Comparison of ENCODE assay signal across 8 mouse cellular contexts in the genomic region with DNA sequence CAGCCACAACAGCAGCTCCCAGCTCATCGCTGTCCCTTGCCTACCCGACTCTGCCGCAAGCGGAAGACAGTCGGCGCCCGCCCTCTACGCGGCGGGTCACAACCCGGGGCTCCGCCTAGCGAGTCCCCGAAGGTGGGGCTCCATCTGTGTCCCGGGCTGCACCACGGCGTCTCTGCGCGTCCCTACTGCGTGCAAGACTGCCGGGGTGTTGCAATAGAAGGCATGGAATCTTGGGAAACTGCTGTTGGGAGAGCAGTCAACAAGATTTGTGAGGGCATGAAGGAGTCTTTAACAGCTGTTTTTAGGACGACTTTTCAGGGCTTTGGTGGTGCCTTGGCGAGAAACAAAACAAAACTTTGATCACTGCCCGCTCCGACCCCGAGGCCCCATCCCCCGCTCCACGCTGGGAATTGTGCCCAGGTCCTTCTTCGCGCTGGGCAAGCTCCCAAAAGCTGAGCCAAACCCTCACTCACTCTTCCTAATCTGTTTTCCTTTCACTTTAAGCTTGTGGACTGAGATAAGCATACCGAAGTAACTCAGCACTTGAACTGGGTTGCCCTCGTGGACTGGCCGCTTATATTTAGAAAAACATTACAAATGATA. TPM values are rescaled to one million over a fixed set of nuclear protein-coding genes. Genes with fewer than 3 reads are reported as not detected.
DNase-seq lines count a peak whose midpoint lies in the region; ATAC-seq and TF ChIP-seq lines count a peak whose summit lies in the region.

A gene (minus strand): TSS at position 175 of the 603 bp plus-strand sequence.

- no peaks in the 10 kb centered on the region for H3K9me3 ChIP-seq in hindbrain, embryonic 11.5 days (ENCODE audit: control insufficient read depth, low read length)
- no peaks in the 10 kb centered on the region for H3K9me3 ChIP-seq in lung, postnatal 0 days (ENCODE audit: low read length)

- peak within 1 kb of the TSS; percentile 71 for H3K9ac ChIP-seq in hindbrain, embryonic 11.5 days (ENCODE audit: low read depth, low read length)
- peak within 1 kb of the TSS; percentile 50 for H3K9ac ChIP-seq in lung, postnatal 0 days (replicated peaks; ENCODE audit: low read depth)

- H3K4me1 ChIP-seq in hindbrain, embryonic 11.5 days (replicated peaks; ENCODE audit: control insufficient read depth, insufficient read depth, low read length): peaks cover 4% of the 10 kb centered on the region; the same call in 1 of the 2 replicates
- peaks cover 6% of the 10 kb centered on the region for H3K4me1 ChIP-seq in lung, postnatal 0 days (ENCODE audit: insufficient read depth, low read depth, low read length)

- no peak within 1 kb of the TSS for H3K27ac ChIP-seq in hindbrain, embryonic 11.5 days (ENCODE audit: low read depth, low read length)
- peak within 1 kb of the TSS; percentile 93 for H3K27ac ChIP-seq in lung, postnatal 0 days (ENCODE audit: low read length)

- TF ChIP-seq CTCF in lung, postnatal 0 days (IDR thresholded peaks at IDR 0.05): peak; percentile 68

- TF ChIP-seq EP300 in lung, postnatal 0 days (IDR thresholded peaks at IDR 0.05): peak; percentile 74

- peak; percentile 95 for DNase-seq in Muller cell, postnatal 12 days (ENCODE audit: inconsistent ontology term)
- DNase-seq in cerebellum, postnatal 10 days: peak; percentile 89 to 91
- DNase-seq in frontal cortex, postnatal 10 days (ENCODE audit: low spot score in 2 of 2): peak; percentile 65 to 78
- peak; percentile 73 for DNase-seq in hindbrain, embryonic 11.5 days (ENCODE audit: low spot score)
- DNase-seq in layer of hippocampus, postnatal 10 days (ENCODE audit: low spot score in 2 of 2): peak; percentile 74 to 82
- DNase-seq in lung, postnatal 0 days (ENCODE audit: low spot score): peak; percentile 97
- peak; percentile 81 for DNase-seq in ovary, postnatal 10 days (ENCODE audit: low spot score)
- peak; percentile 75 to 85 for DNase-seq in thymus, postnatal 10 days (ENCODE audit: low spot score in 2 of 2)

- peak within 1 kb of the TSS; percentile 52 for H3K4me3 ChIP-seq in hindbrain, embryonic 11.5 days (ENCODE audit: low read depth, low read length)
- peak within 1 kb of the TSS; percentile 58 for H3K4me3 ChIP-seq in lung, postnatal 0 days (ENCODE audit: low read depth, low read length)

- no peaks in the 10 kb centered on the region for H3K27me3 ChIP-seq in hindbrain, embryonic 11.5 days (ENCODE audit: control insufficient read depth, insufficient read depth, low read length)
- H3K27me3 ChIP-seq in lung, postnatal 0 days (replicated peaks; ENCODE audit: insufficient read depth, low read length): no peaks in the 10 kb centered on the region

- peak; percentile 90 for ATAC-seq in hindbrain, embryonic 11.5 days (ENCODE audit: low FRiP score)
- peak; percentile 99 for ATAC-seq in lung, postnatal 0 days

- no peaks in the 10 kb centered on the region for H3K36me3 ChIP-seq in hindbrain, embryonic 11.5 days (ENCODE audit: control insufficient read depth, insufficient read depth, low read length)
- H3K36me3 ChIP-seq in lung, postnatal 0 days (ENCODE audit: insufficient read depth, low read length): no peaks in the 10 kb centered on the region

- peak within 1 kb of the TSS; percentile 88 for H3K4me2 ChIP-seq in hindbrain, embryonic 11.5 days (replicated peaks; ENCODE audit: low read depth, low read length)
- H3K4me2 ChIP-seq in lung, postnatal 0 days (replicated peaks; ENCODE audit: low read depth, low read length): peak within 1 kb of the TSS; percentile 79

- WGBS in hindbrain, embryonic 11.5 days: 4% methylated on average over 33 of the region's 33 CpGs
- under 1% methylated on average over 33 of the region's 33 CpGs for WGBS in lung, postnatal 0 days

RNA-seq across cellular contexts. Expression of the gene that starts here (rescaled TPM):
- polyA plus RNA-seq in hindbrain, embryonic 11.5 days (2014; fragmentation: Nextera tagmentation; extraction: Ambion mirVana): 7.1 and 9.5 TPM in 2 replicates
- 10 to 100 TPM; 42.7 to 45.8 TPM for total RNA-seq in layer of hippocampus, postnatal 10 days (2021)
- 102 and 111 TPM in 2 replicates for polyA plus RNA-seq in lung, postnatal 0 days (2015; fragmentation: Nextera tagmentation; extraction: Ambion mirVana)
